Comparison of ENCODE assay signal across 18 mouse cellular contexts in the genomic region with DNA sequence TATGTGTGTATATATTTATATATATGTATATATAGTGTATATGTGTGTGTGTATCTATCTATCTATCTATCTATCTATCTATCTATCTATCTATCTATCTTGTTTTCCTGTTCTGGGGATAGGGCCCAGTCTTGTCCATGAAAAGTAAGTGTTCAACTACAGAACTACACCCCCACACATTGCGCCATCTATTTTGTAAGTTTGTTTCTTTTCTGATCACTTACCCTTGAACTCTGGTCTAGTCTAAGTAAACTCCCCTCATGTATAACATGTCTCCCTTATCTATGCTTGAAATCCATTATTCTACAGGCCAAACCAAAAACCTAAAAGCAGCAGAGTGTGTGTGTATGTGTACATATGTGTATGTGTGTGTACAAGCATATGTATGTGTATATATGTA.
"Had no signal": no experiment of that assay in that cellular context is flagged by ENCODE, and none has a peak within 500 bp of the region (broad histone marks: within the 10 kb centered on the region; RNA-seq: fewer than 3 reads in every experiment).

No protein-coding gene starts in this region.

- H3K4me2 ChIP-seq: lung, embryonic 14.5 days; midbrain, embryonic 12.5 days; neural tube, embryonic 13.5 days; neural tube, embryonic 15.5 days had no signal

- H3K27ac ChIP-seq: midbrain, embryonic 10.5 days; midbrain, embryonic 12.5 days; neural tube, embryonic 13.5 days; neural tube, embryonic 15.5 days had no signal

- H3K36me3 ChIP-seq: midbrain, embryonic 10.5 days; midbrain, embryonic 12.5 days; neural tube, embryonic 13.5 days; neural tube, embryonic 15.5 days had no signal

- DNase-seq: lung, adult 18-20 months; lung, postnatal 10 days; midbrain, embryonic 14.5 days; retina, postnatal 1 day; right cerebral cortex, adult 18-20 months; right cerebral cortex, postnatal 25 days; right cerebral cortex, postnatal 4 days; spleen, adult 18-20 months; thymus, adult 18-20 months; thymus, postnatal 14 days; thymus, postnatal 36 days had no signal

- ATAC-seq: midbrain, embryonic 16.5 days had no signal

- H3K9me3 ChIP-seq: neural tube, embryonic 15.5 days had no signal

- H3K27me3 ChIP-seq: midbrain, embryonic 12.5 days; neural tube, embryonic 13.5 days; neural tube, embryonic 15.5 days had no signal

- H3K4me3 ChIP-seq: midbrain, embryonic 10.5 days; midbrain, embryonic 12.5 days; myocyte; neural tube, embryonic 13.5 days; neural tube, embryonic 15.5 days had no signal

- H3K4me1 ChIP-seq: midbrain, embryonic 12.5 days; neural tube, embryonic 13.5 days; neural tube, embryonic 15.5 days had no signal

- H3K9ac ChIP-seq: lung, embryonic 14.5 days; midbrain, embryonic 12.5 days; neural tube, embryonic 13.5 days; neural tube, embryonic 15.5 days had no signal
